Mouse (Mus musculus) E14TG2a.4 (cell line): ENCODE measurements at regions not wholly inside any gene's neighbourhood (a gene's known extent, or its start where the extent isn't known, plus 50 kb on each side); places are given as distances from the start of the nearest gene placed in this dataset.

Experiments used
- CTCF ChIP-seq: conservative IDR thresholded peaks from 2 replicates; pipeline ENCODE4 v1.5.1; 2014; ENCODE audit warnings: low read length
- POU5F1 ChIP-seq: IDR thresholded peaks from 2 replicates; pipeline ENCODE4 v1.6.1; 2014; ENCODE audit warnings: low read length, borderline replicate concordance

DNA sequence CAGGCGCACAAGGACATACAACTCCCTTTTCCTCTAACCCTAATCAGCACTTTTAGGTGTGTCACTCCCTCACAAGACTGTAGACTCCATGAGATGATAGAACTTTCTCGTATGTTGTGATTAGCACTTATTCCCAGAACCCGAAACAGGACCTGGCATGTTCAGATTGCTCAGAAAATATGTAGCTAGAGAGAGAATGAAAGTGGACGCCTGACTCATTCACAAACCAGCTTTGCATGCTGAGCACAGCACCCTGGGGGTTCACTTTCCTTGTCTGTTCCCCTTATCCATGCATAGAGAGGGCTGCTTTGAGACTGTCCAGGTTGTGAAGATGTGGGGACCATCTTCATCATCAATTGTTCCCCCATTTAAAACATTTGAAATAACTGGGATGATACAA is 111.0 kb downstream of the Ankrd50 start:
- no peak for TF ChIP-seq CTCF
- no peak for TF ChIP-seq POU5F1
